Mouse (Mus musculus) spleen, postnatal 14 days (tissue): ENCODE measurements around the gene Hpgd.

Experiments used
- DNase-seq, 2 experiments: peaks; one replicate each; pipeline ENCODE4 v3.0.0; 2021 to 2022; ENCODE audit warnings: low spot score in 2 of 2

The Hpgd gene

GRCm38 (mm10) chr8:56323276-56323675, 28.9 kb downstream of the Hpgd start:
- no peak for DNase-seq

- DNase-seq = no peak
These were observed 33.3 kb downstream of the Hpgd start for GRCm38 (mm10) chr8:56327709-56328108.

- no peak for DNase-seq
These were observed 33.8 kb downstream of the Hpgd start for GRCm38 (mm10) chr8:56328130-56328542.

- DNase-seq = no peak
These were observed 41.1 kb downstream of the Hpgd start for GRCm38 (mm10) chr8:56335390-56336000.

- DNase-seq = no peak
These were observed 42.4 kb downstream of the Hpgd start for GRCm38 (mm10) chr8:56336771-56337170.

DNA sequence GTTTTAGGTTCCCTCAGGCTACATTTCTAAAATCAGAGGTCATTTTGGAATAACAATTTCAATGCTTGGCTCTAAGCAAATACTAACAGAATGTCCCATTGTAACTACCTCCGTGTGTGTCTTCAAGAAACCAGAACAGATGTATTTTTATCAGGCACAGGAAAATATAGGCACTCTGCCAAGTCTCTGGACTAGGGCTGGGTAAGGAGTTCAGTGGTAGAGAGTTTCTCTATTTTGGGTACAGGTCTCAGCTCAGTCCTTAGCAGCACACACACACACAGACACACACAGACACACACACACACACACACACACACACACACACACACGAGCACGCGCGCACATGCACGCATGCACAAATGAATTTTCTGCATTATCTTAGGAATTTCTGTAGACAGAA, 49.1 kb downstream of the Hpgd start:
- DNase-seq = no peak

- no peak for DNase-seq
These were observed 49.6 kb downstream of the Hpgd start for GRCm38 (mm10) chr8:56343940-56344339.

DNA sequence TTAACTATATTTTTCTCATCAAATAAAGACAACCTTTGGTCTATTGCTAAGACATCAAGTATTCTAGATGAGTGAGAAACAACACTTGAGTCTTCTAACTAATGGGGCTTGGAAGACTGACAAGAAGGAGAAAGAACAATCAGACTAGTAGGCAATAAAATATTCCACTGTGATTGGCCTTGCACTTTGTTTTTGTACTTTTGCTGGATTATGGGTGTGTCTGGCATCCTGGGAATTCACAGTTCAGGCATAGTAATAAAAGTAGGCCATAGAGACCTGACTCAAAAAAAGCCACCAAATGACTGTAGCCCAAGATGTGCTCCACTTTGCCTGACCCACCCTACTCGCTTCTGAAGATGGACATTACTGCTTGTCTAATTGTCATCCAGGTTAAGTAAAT, 50.0 kb downstream of the Hpgd start:
- no peak for DNase-seq

GRCm38 (mm10) chr8:56345641-56346420, 51.4 kb downstream of the Hpgd start:
- DNase-seq = no peak

DNA sequence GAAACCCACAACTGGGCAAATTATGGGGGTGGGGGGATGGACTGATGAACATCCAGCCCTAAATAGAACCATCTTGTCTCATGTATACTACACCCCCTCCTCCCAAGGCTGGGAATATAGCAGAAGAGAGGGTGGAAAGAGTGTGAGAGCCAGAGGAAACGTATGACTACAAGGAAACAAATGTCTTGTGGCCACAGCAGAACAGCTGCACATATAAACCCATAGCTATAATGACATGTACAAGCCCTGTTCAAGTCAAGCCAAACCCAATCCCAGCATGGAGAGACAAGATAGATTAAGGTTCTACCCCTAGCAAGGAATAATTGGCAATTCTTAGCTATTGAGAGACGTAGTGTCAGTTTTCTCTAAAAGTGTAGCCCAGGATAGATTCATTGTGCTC, 68.8 kb downstream of the Hpgd start:
- no peak for DNase-seq
